Mouse (Mus musculus) forebrain, embryonic 12.5 days (tissue): Measurements from ENCODE around the gene Pcnx4. TPM values are rescaled to one million over a fixed set of nuclear protein-coding genes. Genes with fewer than 3 reads are reported as not detected.

Source experiments
- ATAC-seq: fragments of 200-750 bp; cut with Nextera tagmentation; 2 replicates; pipeline ENCODE4 v1.8.0; 2017; ENCODE audit warnings: moderate TSS enrichment; ENCODE audit not compliant: low FRiP score
- H3K27ac ChIP-seq: fragments of 300-500 bp; sonication (generic); 2 replicates; pipeline ENCODE4 v1.5.1; 2016; ENCODE audit warnings: mild to moderate bottlenecking
- H3K27me3 ChIP-seq: fragments of 300-500 bp; sonication (generic); 2 replicates; pipeline ENCODE4 v1.6.1; 2016; ENCODE audit warnings: mild to moderate bottlenecking
- H3K36me3 ChIP-seq: fragments of 300-500 bp; sonication (generic); replicated peaks from 2 replicates; pipeline ENCODE4 v1.6.1; 2016; ENCODE audit warnings: mild to moderate bottlenecking
- H3K4me1 ChIP-seq: fragments of 300-500 bp; sonication (generic); 2 replicates; pipeline ENCODE4 v1.6.1; 2016
- H3K4me2 ChIP-seq: fragments of 300-500 bp; sonication (generic); 2 replicates; pipeline ENCODE4 v1.6.1; 2016; ENCODE audit warnings: mild to moderate bottlenecking, moderate library complexity
- H3K4me3 ChIP-seq: fragments of 300-500 bp; sonication (generic); replicated peaks from 2 replicates; pipeline ENCODE4 v1.5.1; 2016; ENCODE audit warnings: mild to moderate bottlenecking
- H3K9ac ChIP-seq: fragments of 300-500 bp; sonication (generic); 2 replicates; pipeline ENCODE4 v1.6.1; 2016; ENCODE audit warnings: mild to moderate bottlenecking
- H3K9me3 ChIP-seq: fragments of 300-500 bp; sonication (generic); 2 replicates; pipeline ENCODE4 v1.6.1; 2016
- WGBS: fragments of 180-500 bp; shearing (Covaris S2); methylation state at CpG from one replicate; pipeline ENCODE4 v1.1.7; 2016; 5-methylcytosine and 5-hydroxymethylcytosine counted together
- polyA plus RNA-seq: library from polyadenylated mRNA; unstranded; fragments of >200 nt; fragmentation: Nextera tagmentation; extraction: Ambion mirVana; gene quantifications from 2 replicates; pipeline ENCODE4 v1.2.1, GENCODE M21; 2016

The Pcnx4 gene
- polyA plus RNA-seq, 1 experiment from 2014 or later = 15.5 TPM

DNA sequence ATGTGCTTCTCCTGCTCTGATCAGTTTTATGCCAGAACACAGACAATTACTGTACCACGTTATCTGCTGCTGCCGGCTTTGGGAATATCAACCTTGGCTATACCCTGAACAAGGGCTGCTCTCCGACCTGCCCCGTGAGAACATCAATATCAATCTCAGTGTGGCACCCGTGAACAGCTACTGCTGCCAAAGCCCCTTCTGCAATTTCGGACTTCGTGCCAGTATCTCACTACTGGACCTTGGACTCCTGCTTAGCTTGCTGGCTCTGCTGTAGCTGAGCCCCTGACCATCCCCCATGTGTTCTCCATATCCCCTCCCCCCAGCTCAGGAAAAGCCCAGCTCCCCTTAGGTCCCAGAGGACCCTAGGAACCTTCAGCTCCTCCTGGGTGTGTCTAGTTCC is 84.7 kb downstream of the Pcnx4 start:
- no peaks in the 10 kb centered on the region for H3K27me3 ChIP-seq
- H3K4me3 ChIP-seq = no peak overlapping the region
- no peak for ATAC-seq
- H3K4me1 ChIP-seq = no peaks in the 10 kb centered on the region
- H3K9me3 ChIP-seq = no peaks in the 10 kb centered on the region
- H3K27ac ChIP-seq = no peak overlapping the region
- 95% methylated on average over 7 of the region's 7 CpGs for WGBS
- no peak overlapping the region for H3K9ac ChIP-seq
- H3K4me2 ChIP-seq = no peak overlapping the region
- no peaks in the 10 kb centered on the region for H3K36me3 ChIP-seq

DNA sequence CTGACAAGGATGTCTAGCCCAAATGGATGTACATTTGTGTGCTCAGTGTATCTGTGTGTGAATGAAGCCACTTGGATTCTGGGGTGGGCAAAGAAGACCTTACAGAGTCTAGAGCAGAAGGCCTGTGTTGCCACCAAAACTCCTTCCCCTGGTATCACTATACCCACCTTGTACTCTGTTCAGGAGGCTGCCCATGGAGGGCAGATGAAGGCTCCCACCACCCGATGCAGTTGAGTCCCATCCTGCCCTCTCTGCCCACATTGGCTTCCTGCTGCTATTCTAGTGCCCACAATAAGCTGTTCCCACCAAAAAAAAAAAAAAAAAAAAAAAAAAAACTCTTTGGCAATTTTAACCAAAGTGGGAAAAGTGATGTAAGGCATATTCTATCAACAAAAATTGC is 85.3 kb downstream of the Pcnx4 start:
- Histone ChIP-seq H3K9ac (no peak overlapping the region), H3K4me2 (no peak overlapping the region), H3K27ac (no peak overlapping the region), H3K4me3 (no peak overlapping the region), H3K27me3 (no peaks in the 10 kb centered on the region), H3K9me3 (no peaks in the 10 kb centered on the region), H3K4me1 (no peaks in the 10 kb centered on the region), H3K36me3 (no peaks in the 10 kb centered on the region)
- WGBS = 95% methylated on average over 1 of the region's 1 CpGs
- ATAC-seq = no peak

DNA sequence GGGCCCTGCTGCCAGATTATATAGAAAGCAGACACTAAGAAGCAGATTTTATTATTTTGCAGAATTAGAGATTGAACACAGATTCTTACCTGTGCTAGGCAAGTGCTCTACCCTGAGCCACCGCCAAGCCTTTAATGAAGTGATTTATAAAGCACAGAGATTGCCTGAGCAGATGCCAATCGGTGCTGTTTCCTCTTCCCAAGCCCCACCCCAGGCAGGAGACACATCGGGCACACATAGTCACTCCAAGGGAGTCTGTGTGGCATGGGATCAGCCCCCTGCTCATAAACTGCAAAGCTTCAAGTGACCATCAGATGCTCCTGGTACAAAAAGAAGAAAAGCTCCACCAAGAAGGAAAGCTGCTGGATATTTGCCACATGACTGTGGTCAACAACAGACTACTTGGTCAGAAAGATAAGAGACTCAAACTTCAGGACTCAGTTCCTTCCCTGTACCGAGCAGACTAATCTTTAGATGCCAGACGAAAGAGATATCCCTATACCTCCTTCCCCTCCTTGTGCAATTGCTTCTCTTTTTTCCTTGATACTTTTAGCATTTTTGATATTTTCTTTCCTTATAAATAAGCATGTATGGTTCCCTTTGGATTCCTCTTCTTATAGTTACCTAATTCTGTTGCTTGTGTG is 86.8 kb downstream of the Pcnx4 start:
- ATAC-seq = no peak
- no peaks in the 10 kb centered on the region for H3K27me3 ChIP-seq
- H3K4me3 ChIP-seq = no peak overlapping the region
- H3K9ac ChIP-seq = no peak overlapping the region
- H3K4me1 ChIP-seq = no peaks in the 10 kb centered on the region
- 91% methylated on average over 5 of the region's 5 CpGs for WGBS
- H3K36me3 ChIP-seq = no peaks in the 10 kb centered on the region
- H3K9me3 ChIP-seq = no peaks in the 10 kb centered on the region
- H3K27ac ChIP-seq = no peak overlapping the region
- no peak overlapping the region for H3K4me2 ChIP-seq

DNA sequence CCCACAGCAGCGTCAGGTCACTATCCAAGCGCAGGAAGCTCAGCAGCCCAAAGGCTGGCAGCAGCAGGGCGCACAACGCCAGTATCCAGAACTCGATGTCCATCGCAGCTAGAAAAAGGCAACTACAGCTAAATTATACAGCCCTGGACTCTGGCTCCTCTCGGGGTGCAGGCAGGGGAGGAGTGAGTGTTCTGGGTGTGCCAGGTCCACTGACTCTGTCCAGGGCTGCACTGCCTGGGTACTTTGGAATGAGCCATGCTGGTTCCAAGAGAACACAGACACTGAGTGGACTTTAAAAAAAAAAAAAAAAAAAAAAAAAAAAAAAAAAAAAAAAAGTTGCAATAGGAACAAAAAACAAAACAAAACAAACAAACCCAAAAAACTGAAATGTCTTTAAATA is 92.6 kb downstream of the Pcnx4 start:
- Histone ChIP-seq H3K27me3 (no peaks in the 10 kb centered on the region), H3K9ac (no peak overlapping the region), H3K4me3 (no peak overlapping the region), H3K4me1 (no peaks in the 10 kb centered on the region), H3K27ac (no peak overlapping the region), H3K4me2 (no peak overlapping the region), H3K36me3 (no peaks in the 10 kb centered on the region), H3K9me3 (0 out of 2 replicates have a peak, but pooled peaks cover 3% of the 10 kb centered on the region)
- 91% methylated on average over 7 of the region's 7 CpGs for WGBS
- ATAC-seq = no peak

Other genes with a start within 250 kb of the Pcnx4 start
- 588 and 653 TPM in 2 replicates for gene Rtn1, start 127.3 kb upstream of the Pcnx4 start, polyA plus RNA-seq
- 2.3 and 3.4 TPM in 2 replicates for gene Lrrc9, start 94.5 kb upstream of the Pcnx4 start, polyA plus RNA-seq
- gene Gm4756, start 113.3 kb downstream of the Pcnx4 start, polyA plus RNA-seq = not detected in 2 replicates
- 5.2 and 5.9 TPM in 2 replicates for gene Dhrs7, start 128.5 kb downstream of the Pcnx4 start, polyA plus RNA-seq
- 63.4 and 80.9 TPM in 2 replicates for gene Ppm1a, start 221.1 kb downstream of the Pcnx4 start, polyA plus RNA-seq